ENCODE assay signal across 14 mouse cellular contexts in the genomic region with DNA sequence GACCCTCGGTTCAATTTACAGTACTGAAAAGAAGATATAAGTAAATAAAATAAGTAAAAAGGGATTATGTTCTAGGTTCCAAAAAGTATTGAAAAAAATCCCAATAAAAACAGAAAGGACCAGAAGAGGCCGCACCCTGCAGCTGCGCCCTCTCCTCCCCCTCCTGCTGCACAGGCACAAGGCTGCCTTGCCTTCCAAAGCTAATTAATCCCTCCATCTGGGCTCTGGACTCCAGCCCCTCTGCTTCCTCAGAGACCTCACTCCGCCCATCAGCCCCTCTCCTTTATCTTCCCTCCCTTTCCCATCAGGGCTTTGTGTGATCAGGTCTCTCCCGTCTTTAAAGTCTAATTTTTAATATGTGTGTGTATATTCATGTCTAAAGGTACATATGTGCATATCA.
DNase-seq lines count a peak whose midpoint lies in the region; ATAC-seq and TF ChIP-seq lines count a peak whose summit lies in the region.
"Had no signal": no experiment of that assay in that cellular context is flagged by ENCODE, and none has a peak within 500 bp of the region (broad histone marks: within the 10 kb centered on the region; RNA-seq: fewer than 3 reads in every experiment).

No protein-coding gene starts in this region.

- no peaks in the 10 kb centered on the region for H3K9me3 ChIP-seq in lung, embryonic 14.5 days (ENCODE audit: low read depth, low read length)
- H3K9me3 ChIP-seq in forebrain, embryonic 13.5 days (replicated peaks): no peaks in the 10 kb centered on the region
- H3K9me3 ChIP-seq in hindbrain, embryonic 10.5 days: no peaks in the 10 kb centered on the region
- H3K9me3 ChIP-seq in neural tube, embryonic 14.5 days (ENCODE audit: control insufficient read depth, low read length): no peaks in the 10 kb centered on the region
- H3K9me3 ChIP-seq: lung, embryonic 15.5 days had no signal

- peak; percentile 11 for DNase-seq in lung, embryonic 14.5 days
- DNase-seq in lung, adult 2 months: no peak
- peak; percentile 7 for DNase-seq in hindbrain, embryonic 10.5 days (ENCODE audit: low spot score)
- DNase-seq in frontal cortex, postnatal 14 days (ENCODE audit: low spot score in 2 of 2): no peak
- no peak for DNase-seq in frontal cortex, postnatal 10 days (ENCODE audit: low spot score in 2 of 2)
- DNase-seq in layer of hippocampus, postnatal 25 days (ENCODE audit: extremely low spot score in 1 of 2, low spot score in 1 of 2): no peak
- DNase-seq: right cerebral cortex, postnatal 4 days; thymus, postnatal 36 days had no signal

- no peaks in the 10 kb centered on the region for H3K4me1 ChIP-seq in lung, embryonic 14.5 days (ENCODE audit: insufficient read depth)
- no peaks in the 10 kb centered on the region for H3K4me1 ChIP-seq in lung, adult 2 months (ENCODE audit: control insufficient read depth, insufficient read depth, low read length)
- peaks cover 18% of the 10 kb centered on the region for H3K4me1 ChIP-seq in forebrain, embryonic 13.5 days
- peaks cover 12% of the 10 kb centered on the region for H3K4me1 ChIP-seq in hindbrain, embryonic 10.5 days (replicated peaks)
- H3K4me1 ChIP-seq in neural tube, embryonic 14.5 days (ENCODE audit: control insufficient read depth, insufficient read depth, low read length): no peaks in the 10 kb centered on the region

- H3K27ac ChIP-seq in lung, embryonic 14.5 days (ENCODE audit: low read depth): no peak overlapping the region
- no peak overlapping the region for H3K27ac ChIP-seq in forebrain, embryonic 13.5 days
- peak overlapping the region; percentile 73; the same call in 1 of the 2 replicates for H3K27ac ChIP-seq in hindbrain, embryonic 10.5 days
- H3K27ac ChIP-seq in neural tube, embryonic 14.5 days (ENCODE audit: low read depth, low read length): no peak overlapping the region
- H3K27ac ChIP-seq: kidney, postnatal 0 days; lung, embryonic 15.5 days had no signal

- WGBS in lung, embryonic 14.5 days: 44% methylated on average over 5 of the region's 5 CpGs
- WGBS in lung, adult 2 months: 61% methylated on average over 5 of the region's 5 CpGs
- 14% methylated on average over 5 of the region's 5 CpGs for WGBS in forebrain, embryonic 13.5 days
- WGBS in hindbrain, embryonic 10.5 days: 55% methylated on average over 5 of the region's 5 CpGs
- WGBS in neural tube, embryonic 14.5 days: 42% methylated on average over 5 of the region's 5 CpGs

- no peak overlapping the region for H3K4me2 ChIP-seq in lung, embryonic 14.5 days
- no peak overlapping the region for H3K4me2 ChIP-seq in forebrain, embryonic 13.5 days
- H3K4me2 ChIP-seq in neural tube, embryonic 14.5 days (ENCODE audit: low read depth, low read length): no peak overlapping the region
- H3K4me2 ChIP-seq: lung, embryonic 15.5 days had no signal

- no peaks in the 10 kb centered on the region for H3K36me3 ChIP-seq in lung, embryonic 14.5 days (ENCODE audit: insufficient read depth)
- no peaks in the 10 kb centered on the region for H3K36me3 ChIP-seq in forebrain, embryonic 13.5 days (ENCODE audit: poor library complexity, severe bottlenecking)
- no peaks in the 10 kb centered on the region for H3K36me3 ChIP-seq in hindbrain, embryonic 10.5 days
- H3K36me3 ChIP-seq in neural tube, embryonic 14.5 days (ENCODE audit: control insufficient read depth, insufficient read depth, low read length): no peaks in the 10 kb centered on the region
- H3K36me3 ChIP-seq: lung, embryonic 15.5 days had no signal

- TF ChIP-seq POLR2A in lung, adult 2 months (IDR thresholded peaks at IDR 0.05; ENCODE audit: borderline replicate concordance, extremely low read depth, low read depth, low read length): no peak

- TF ChIP-seq CTCF in lung, embryonic 14.5 days (IDR thresholded peaks at IDR 0.05; ENCODE audit: low read depth): no peak
- TF ChIP-seq CTCF in lung, adult 2 months (IDR thresholded peaks at IDR 0.05; ENCODE audit: insufficient read depth, low read length): no peak

- no peak for ATAC-seq in lung, embryonic 14.5 days (ENCODE audit: insufficient read depth)
- peak; percentile 90 for ATAC-seq in forebrain, embryonic 13.5 days
- peak; percentile 51; the same call in 1 of the 2 replicates for ATAC-seq in neural tube, embryonic 14.5 days (ENCODE audit: low read depth)

- no peak overlapping the region for H3K9ac ChIP-seq in lung, embryonic 14.5 days
- H3K9ac ChIP-seq in forebrain, embryonic 13.5 days: no peak overlapping the region
- no peak overlapping the region for H3K9ac ChIP-seq in neural tube, embryonic 14.5 days (replicated peaks; ENCODE audit: low read depth, low read length)
- H3K9ac ChIP-seq: lung, embryonic 15.5 days had no signal

- no peak overlapping the region for H3K4me3 ChIP-seq in lung, embryonic 14.5 days (ENCODE audit: low read depth, low read length)
- H3K4me3 ChIP-seq in lung, adult 2 months (replicated peaks; ENCODE audit: extremely low read depth, low read depth, low read length): no peak overlapping the region
- H3K4me3 ChIP-seq in forebrain, embryonic 13.5 days: no peak overlapping the region
- no peak overlapping the region for H3K4me3 ChIP-seq in hindbrain, embryonic 10.5 days
- H3K4me3 ChIP-seq in neural tube, embryonic 14.5 days (ENCODE audit: low read depth, low read length): no peak overlapping the region
- H3K4me3 ChIP-seq: erythroblast, embryonic 14.5 days; lung, embryonic 15.5 days; myocyte had no signal

- H3K27me3 ChIP-seq in lung, embryonic 14.5 days (ENCODE audit: insufficient read depth, low read length): no peaks in the 10 kb centered on the region
- H3K27me3 ChIP-seq in forebrain, embryonic 13.5 days: no peaks in the 10 kb centered on the region
- H3K27me3 ChIP-seq in hindbrain, embryonic 10.5 days (ENCODE audit: insufficient read depth, poor library complexity, severe bottlenecking): no peaks in the 10 kb centered on the region
- no peaks in the 10 kb centered on the region for H3K27me3 ChIP-seq in neural tube, embryonic 14.5 days (ENCODE audit: control insufficient read depth, insufficient read depth, low read length)
- H3K27me3 ChIP-seq: lung, embryonic 15.5 days had no signal

Comparison
In these comparisons a context has a peak if more than half of its experiments do, and no peak if none do; other contexts are left out.
1. DNase-seq: peak in lung, embryonic 14.5 days (single experiment) and hindbrain, embryonic 10.5 days (single experiment); none in lung, adult 2 months (single experiment), frontal cortex, postnatal 14 days (0 of 2), frontal cortex, postnatal 10 days (0 of 2) and layer of hippocampus, postnatal 25 days (0 of 2).